Mouse (Mus musculus) hindbrain, embryonic 12.5 days (tissue): ENCODE results near the gene Epb41l4b. TPM values are rescaled to one million over a fixed set of nuclear protein-coding genes. Genes with fewer than 3 reads are reported as not detected.

Source experiments
- ATAC-seq: fragments of 200-750 bp; cut with Nextera tagmentation; 2 replicates; pipeline ENCODE4 v1.8.0; 2017; ENCODE audit warnings: moderate TSS enrichment; ENCODE audit not compliant: low FRiP score
- H3K27ac ChIP-seq: fragments of 300-500 bp; sonication (generic); 2 replicates; pipeline ENCODE4 v1.5.1; 2016; ENCODE audit warnings: mild to moderate bottlenecking
- H3K27me3 ChIP-seq: fragments of 300-500 bp; sonication (generic); 2 replicates; pipeline ENCODE4 v1.6.1; 2016; ENCODE audit warnings: mild to moderate bottlenecking
- H3K36me3 ChIP-seq: fragments of 300-500 bp; sonication (generic); 2 replicates; pipeline ENCODE4 v1.6.1; 2016; ENCODE audit warnings: mild to moderate bottlenecking
- H3K4me1 ChIP-seq: fragments of 300-500 bp; sonication (generic); 2 replicates; pipeline ENCODE4 v1.6.1; 2016
- H3K4me2 ChIP-seq: fragments of 300-500 bp; sonication (generic); replicated peaks from 2 replicates; pipeline ENCODE4 v1.6.1; 2016; ENCODE audit warnings: mild to moderate bottlenecking
- H3K4me3 ChIP-seq: fragments of 300-500 bp; sonication (generic); 2 replicates; pipeline ENCODE4 v1.5.1; 2016; ENCODE audit warnings: mild to moderate bottlenecking
- H3K9ac ChIP-seq: fragments of 300-500 bp; sonication (generic); 2 replicates; pipeline ENCODE4 v1.6.1; 2016; ENCODE audit warnings: mild to moderate bottlenecking, moderate library complexity
- H3K9me3 ChIP-seq: fragments of 300-500 bp; sonication (generic); replicated peaks from 2 replicates; pipeline ENCODE4 v1.6.1; 2016; ENCODE audit warnings: mild to moderate bottlenecking
- whole genome bisulfite sequencing: fragments of 180-500 bp; shearing (Covaris S2); methylation state at CpG from one replicate; pipeline ENCODE4 v1.1.7; 2016; 5-methylcytosine and 5-hydroxymethylcytosine counted together
- polyA plus RNA-seq: library from polyadenylated mRNA; unstranded; fragments of >200 nt; fragmentation: Nextera tagmentation; extraction: Ambion mirVana; gene quantifications from 2 replicates; pipeline ENCODE4 v1.2.1, GENCODE M21; 2016

The Epb41l4b gene
- polyA plus RNA-seq, 1 experiment from 2014 or later = 2.0 TPM

GRCm38 (mm10) chr4:57142374-57143025 is 737 bp downstream of the Epb41l4b start:
- H3K27me3 ChIP-seq = peaks cover 42% of the 10 kb centered on the region
- 3% methylated on average over 25 of the region's 43 CpGs for WGBS
- ATAC-seq = peak; percentile 55
- no peaks in the 10 kb centered on the region for H3K36me3 ChIP-seq
- H3K4me3 ChIP-seq = peak overlapping the region; percentile 68
- peak overlapping the region; percentile 84 for H3K4me2 ChIP-seq
- H3K9ac ChIP-seq = peak overlapping the region; percentile 68
- H3K27ac ChIP-seq = no peak overlapping the region
- no peaks in the 10 kb centered on the region for H3K9me3 ChIP-seq
- peaks cover 20% of the 10 kb centered on the region for H3K4me1 ChIP-seq

- peak overlapping the region; percentile 68 for H3K4me3 ChIP-seq
- peaks cover 20% of the 10 kb centered on the region for H3K4me1 ChIP-seq
- no peaks in the 10 kb centered on the region for H3K9me3 ChIP-seq
- H3K4me2 ChIP-seq = peak overlapping the region; percentile 84
- 0 out of 2 replicates have a peak, but pooled peaks have one; percentile 10 for ATAC-seq
- WGBS = 6% methylated on average over 26 of the region's 26 CpGs
- no peak overlapping the region for H3K27ac ChIP-seq
- H3K36me3 ChIP-seq = no peaks in the 10 kb centered on the region
- peaks cover 42% of the 10 kb centered on the region for H3K27me3 ChIP-seq
- H3K9ac ChIP-seq = peak overlapping the region; percentile 68
Measured at GRCm38 (mm10) chr4:57141908-57142361, 1.3 kb downstream of the Epb41l4b start.

- H3K4me3 ChIP-seq = peak overlapping the region; percentile 68
- no peaks in the 10 kb centered on the region for H3K9me3 ChIP-seq
- H3K27ac ChIP-seq = no peak overlapping the region
- H3K36me3 ChIP-seq = no peaks in the 10 kb centered on the region
- ATAC-seq = no peak
- peaks cover 42% of the 10 kb centered on the region for H3K27me3 ChIP-seq
- H3K4me1 ChIP-seq = peaks cover 20% of the 10 kb centered on the region
- peak overlapping the region; percentile 68; the same call in 1 of the 2 replicates for H3K9ac ChIP-seq
- peak overlapping the region; percentile 84 for H3K4me2 ChIP-seq
- WGBS = 23% methylated on average over 15 of the region's 15 CpGs
Measured at GRCm38 (mm10) chr4:57140992-57141717, 2.1 kb downstream of the Epb41l4b start.

- no peak overlapping the region for H3K4me3 ChIP-seq
- H3K27me3 ChIP-seq = peaks cover 41% of the 10 kb centered on the region
Measured at GRCm38 (mm10) chr4:57140200-57140799, 2.9 kb downstream of the Epb41l4b start.

DNA sequence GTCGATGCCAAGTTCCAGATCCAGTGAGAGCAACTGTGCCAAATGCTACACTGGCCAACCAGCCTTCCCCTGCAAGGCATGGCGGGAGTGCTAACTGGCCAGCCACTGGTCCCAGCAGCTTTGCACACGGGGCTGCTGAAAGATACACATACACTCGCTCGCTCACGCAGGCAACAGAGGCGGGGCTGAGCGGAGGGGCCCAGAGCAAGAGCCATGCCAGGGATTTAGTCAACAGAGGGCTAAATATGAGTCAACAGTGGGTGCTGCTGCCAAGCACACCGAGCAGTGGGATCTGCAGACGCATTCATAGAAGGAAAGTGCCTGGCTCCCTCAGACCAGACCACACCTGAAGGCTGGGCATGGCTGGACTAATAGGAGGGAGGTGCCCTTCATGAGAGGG is 3.8 kb downstream of the Epb41l4b start:
- no peaks in the 10 kb centered on the region for H3K9me3 ChIP-seq
- H3K36me3 ChIP-seq = no peaks in the 10 kb centered on the region
- H3K4me2 ChIP-seq = no peak overlapping the region
- no peak overlapping the region for H3K9ac ChIP-seq
- no peak overlapping the region for H3K27ac ChIP-seq
- no peak for ATAC-seq
- WGBS = 72% methylated on average over 10 of the region's 10 CpGs
- peaks cover 33% of the 10 kb centered on the region for H3K27me3 ChIP-seq
- no peak overlapping the region for H3K4me3 ChIP-seq
- H3K4me1 ChIP-seq = peaks cover 20% of the 10 kb centered on the region

More at GRCm38 (mm10) chr4:57140200-57140799, 2.9 kb downstream of the Epb41l4b start:
- Histone ChIP-seq H3K9me3 (no peaks in the 10 kb centered on the region), H3K27ac (no peak overlapping the region), H3K9ac (no peak overlapping the region), H3K4me2 (no peak overlapping the region), H3K4me1 (peaks cover 20% of the 10 kb centered on the region), H3K36me3 (no peaks in the 10 kb centered on the region)
- no peak for ATAC-seq
- 37% methylated on average over 4 of the region's 4 CpGs for WGBS

DNA sequence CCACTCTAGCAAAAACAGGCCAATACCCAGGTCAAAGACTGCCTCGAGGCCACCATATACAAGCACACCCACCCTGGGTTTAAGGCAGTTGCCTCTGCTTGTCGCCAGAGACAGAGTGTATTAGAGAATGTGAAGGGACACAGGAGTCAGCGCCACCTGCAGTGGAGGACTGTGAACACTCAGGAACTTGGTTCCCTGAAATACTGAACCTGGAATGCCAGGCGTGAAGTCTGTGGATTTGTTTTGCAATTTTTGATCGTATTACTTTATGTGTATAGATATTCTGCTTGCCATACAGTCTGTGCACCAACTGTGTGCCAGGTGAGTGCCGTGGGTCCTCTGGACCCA is 5.2 kb downstream of the Epb41l4b start:
- Histone ChIP-seq H3K27me3 (peaks cover 31% of the 10 kb centered on the region), H3K27ac (no peak overlapping the region), H3K9me3 (no peaks in the 10 kb centered on the region), H3K4me3 (no peak overlapping the region), H3K4me1 (peaks cover 20% of the 10 kb centered on the region), H3K4me2 (no peak overlapping the region), H3K9ac (no peak overlapping the region), H3K36me3 (no peaks in the 10 kb centered on the region)
- ATAC-seq = no peak
- 78% methylated on average over 6 of the region's 6 CpGs for WGBS

DNA sequence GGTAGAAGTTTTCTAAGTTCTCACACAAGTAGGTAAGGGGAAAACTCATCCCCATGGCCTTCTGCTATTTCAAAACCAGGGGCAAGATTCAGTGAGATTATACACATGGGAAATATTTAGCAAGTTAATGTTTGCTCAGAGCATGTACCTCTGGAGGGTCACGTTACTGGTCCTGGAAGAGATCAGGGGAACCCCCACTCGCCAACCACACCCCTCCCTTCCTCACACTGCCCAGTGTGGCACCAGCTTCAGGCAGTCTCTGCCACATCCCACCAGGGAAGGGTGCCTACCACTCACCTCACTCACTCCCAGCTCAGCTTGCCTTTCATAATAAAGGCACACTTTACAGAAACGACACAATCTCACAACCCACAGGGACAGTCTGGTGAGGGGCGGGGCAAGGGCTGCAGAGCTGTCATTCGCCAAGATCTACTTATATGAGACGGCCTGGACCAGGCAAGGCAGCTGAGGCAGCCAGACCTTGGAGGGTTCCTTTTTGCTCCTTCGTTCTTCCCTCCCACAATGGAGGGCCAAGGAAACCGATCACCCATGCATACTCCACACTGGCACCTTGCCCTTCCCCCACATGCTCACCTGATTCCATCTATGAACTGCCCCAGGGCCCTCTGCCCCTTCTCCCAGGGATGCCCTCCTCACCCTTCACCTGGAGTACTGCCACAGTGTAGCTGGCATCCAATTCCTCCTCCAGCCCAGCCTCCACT is 5.7 kb downstream of the Epb41l4b start:
- no peak for ATAC-seq
- Histone ChIP-seq H3K4me3 (no peak overlapping the region), H3K4me2 (no peak overlapping the region), H3K9ac (no peak overlapping the region), H3K27ac (no peak overlapping the region), H3K4me1 (peaks cover 18% of the 10 kb centered on the region), H3K36me3 (no peaks in the 10 kb centered on the region), H3K27me3 (peaks cover 30% of the 10 kb centered on the region), H3K9me3 (no peaks in the 10 kb centered on the region)
- WGBS = 74% methylated on average over 8 of the region's 8 CpGs

GRCm38 (mm10) chr4:57135431-57135830 is 7.8 kb downstream of the Epb41l4b start:
- H3K27me3 ChIP-seq = peaks cover 16% of the 10 kb centered on the region
- H3K4me1 ChIP-seq = peaks cover 2% of the 10 kb centered on the region; the same call in 1 of the 2 replicates
- H3K36me3 ChIP-seq = no peaks in the 10 kb centered on the region
- no peaks in the 10 kb centered on the region for H3K9me3 ChIP-seq
- WGBS = 79% methylated on average over 1 of the region's 1 CpGs
- H3K27ac ChIP-seq = no peak overlapping the region
- no peak overlapping the region for H3K4me2 ChIP-seq
- ATAC-seq = no peak
- no peak overlapping the region for H3K9ac ChIP-seq
- no peak overlapping the region for H3K4me3 ChIP-seq

DNA sequence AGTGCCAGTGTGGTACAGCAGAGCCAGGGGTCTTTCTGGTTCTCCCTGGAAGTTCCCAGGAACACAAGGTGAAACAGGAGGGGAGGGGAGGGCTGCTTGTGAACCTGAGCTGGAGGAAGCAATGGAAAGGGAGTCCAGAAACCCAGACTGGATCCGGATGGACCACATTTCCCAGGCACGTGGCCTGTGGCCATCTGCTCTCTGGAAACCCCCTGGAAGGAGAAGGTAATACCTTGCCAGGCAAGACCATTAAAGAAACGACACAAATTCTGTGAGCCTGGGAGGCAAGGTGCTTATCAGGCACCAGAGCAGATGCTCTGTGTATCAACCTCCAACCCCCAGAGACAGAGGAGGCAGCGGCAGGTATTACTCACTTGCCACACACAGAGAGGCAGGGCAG is 8.7 kb downstream of the Epb41l4b start:
- peaks cover 2% of the 10 kb centered on the region; the same call in 1 of the 2 replicates for H3K4me1 ChIP-seq
- WGBS = 51% methylated on average over 4 of the region's 4 CpGs
- H3K27ac ChIP-seq = no peak overlapping the region
- no peak overlapping the region for H3K9ac ChIP-seq
- no peaks in the 10 kb centered on the region for H3K9me3 ChIP-seq
- no peak overlapping the region for H3K4me3 ChIP-seq
- no peak overlapping the region for H3K4me2 ChIP-seq
- ATAC-seq = no peak
- H3K36me3 ChIP-seq = no peaks in the 10 kb centered on the region
- peaks cover 7% of the 10 kb centered on the region for H3K27me3 ChIP-seq

DNA sequence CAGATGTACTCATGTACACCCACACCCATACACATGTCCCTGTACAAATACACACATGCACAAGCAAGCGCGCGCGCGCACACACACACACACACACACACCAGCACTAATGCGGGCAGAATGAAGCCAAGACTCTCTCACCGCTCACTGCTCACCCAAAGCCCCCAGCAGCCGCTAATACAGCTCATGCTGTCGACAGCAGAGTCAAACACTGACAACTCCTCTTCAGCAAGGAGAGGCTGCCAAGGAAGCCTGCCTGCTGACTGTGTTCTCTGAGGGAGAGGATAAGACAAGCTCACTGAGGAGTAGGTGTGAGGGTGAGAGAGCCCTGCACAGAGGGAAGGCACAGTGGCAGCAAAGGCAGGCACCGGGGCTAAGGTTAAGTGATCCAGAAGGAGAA is 11.4 kb downstream of the Epb41l4b start:
- no peaks in the 10 kb centered on the region for H3K4me1 ChIP-seq
- H3K36me3 ChIP-seq = no peaks in the 10 kb centered on the region
- H3K4me2 ChIP-seq = no peak overlapping the region
- peaks cover 4% of the 10 kb centered on the region; the same call in 1 of the 2 replicates for H3K27me3 ChIP-seq
- no peak overlapping the region for H3K9ac ChIP-seq
- WGBS = 84% methylated on average over 10 of the region's 10 CpGs
- no peak for ATAC-seq
- H3K9me3 ChIP-seq = no peaks in the 10 kb centered on the region
- H3K27ac ChIP-seq = no peak overlapping the region
- no peak overlapping the region for H3K4me3 ChIP-seq

GRCm38 (mm10) chr4:57129718-57130515 is 13.3 kb downstream of the Epb41l4b start:
- no peaks in the 10 kb centered on the region for H3K4me1 ChIP-seq

More at GRCm38 (mm10) chr4:57129718-57130515, 13.3 kb downstream of the Epb41l4b start:
- no peak for ATAC-seq
- H3K9ac ChIP-seq = no peak overlapping the region
- H3K4me2 ChIP-seq = no peak overlapping the region
- H3K9me3 ChIP-seq = no peaks in the 10 kb centered on the region
- H3K36me3 ChIP-seq = no peaks in the 10 kb centered on the region
- peaks cover 4% of the 10 kb centered on the region; the same call in 1 of the 2 replicates for H3K27me3 ChIP-seq
- WGBS = 69% methylated on average over 11 of the region's 11 CpGs
- no peak overlapping the region for H3K27ac ChIP-seq
- no peak overlapping the region for H3K4me3 ChIP-seq
